Mouse (Mus musculus): Measurements from ENCODE around the gene Hypk. TPM values are rescaled to one million over a fixed set of nuclear protein-coding genes. Genes with fewer than 3 reads are reported as not detected.
A peak's percentile ranks its signal among the peaks of the same experiment; 100 is the strongest.

Hypk gene
- polyA plus RNA-seq, 1 experiment from 2014 or later = 110 TPM

DNA sequence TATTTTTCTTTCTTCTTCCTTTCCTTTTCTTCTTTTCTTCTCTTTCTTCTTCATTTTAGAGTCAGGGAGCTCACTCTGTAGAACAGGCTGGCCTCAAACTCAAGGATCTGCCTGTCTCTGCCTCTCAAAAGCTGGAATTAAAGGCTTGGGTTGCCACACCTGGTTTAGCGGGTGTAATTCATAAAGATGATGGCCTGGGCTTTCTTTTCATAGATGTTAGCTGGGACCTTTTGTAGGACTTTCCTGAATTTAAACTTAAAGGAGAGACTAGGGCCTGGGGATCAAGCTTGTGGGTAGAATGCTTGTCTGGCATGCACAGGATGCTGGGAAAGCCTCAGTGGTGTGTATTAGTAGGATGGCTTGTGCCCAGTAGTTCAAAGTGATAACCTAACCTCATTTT is 8.9 kb upstream of the Hypk start, which contains the start of gene Ell3:
Gene Ell3, minus strand, starts transcription at position 101 of the 400 bp plus-strand sequence.
- WGBS = 81% methylated on average over 1 of the region's 1 CpGs
- no peak for ATAC-seq
- peaks cover 15% of the 10 kb centered on the region for H3K27me3 ChIP-seq (ENCODE audit: control insufficient read depth, insufficient read depth, low read depth, low read length)
- no peak within 1 kb of the TSS for H3K9ac ChIP-seq (ENCODE audit: low read depth, low read length)
- no peak within 1 kb of the TSS for H3K4me3 ChIP-seq (ENCODE audit: low read depth, low read length)
- H3K36me3 ChIP-seq (ENCODE audit: control insufficient read depth, insufficient read depth, low read length) = peaks cover 5% of the 10 kb centered on the region
- no peaks in the 10 kb centered on the region for H3K9me3 ChIP-seq (replicated peaks; ENCODE audit: control insufficient read depth, low read length, poor library complexity, severe bottlenecking)
- peaks cover 16% of the 10 kb centered on the region for H3K4me1 ChIP-seq (ENCODE audit: control insufficient read depth, insufficient read depth, low read length)
- H3K4me2 ChIP-seq (ENCODE audit: low read length) = no peak within 1 kb of the TSS
- no peak within 1 kb of the TSS for H3K27ac ChIP-seq (ENCODE audit: low read length)

DNA sequence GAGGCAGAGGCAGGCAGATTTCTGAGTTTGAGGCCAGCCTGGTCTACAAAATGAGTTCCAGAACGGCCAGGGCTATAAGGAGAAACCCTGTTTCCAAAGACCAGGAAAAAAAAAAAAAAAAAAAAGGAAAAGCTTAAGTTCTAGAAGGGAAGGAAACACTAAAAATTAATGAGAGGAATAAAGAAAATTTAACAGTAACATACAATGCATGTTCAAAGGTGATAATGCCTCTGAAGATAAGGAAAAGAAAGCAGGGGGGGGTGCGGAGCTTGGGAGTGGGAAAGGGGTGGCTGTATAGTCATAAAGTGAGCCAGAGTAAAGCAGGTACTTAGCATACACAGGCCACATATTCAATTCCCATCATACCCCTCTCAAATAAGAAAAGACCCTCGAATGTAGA is 8.0 kb upstream of the Hypk start:
- H3K4me2 ChIP-seq (ENCODE audit: low read length) = no peak overlapping the region
- no peak overlapping the region for H3K4me3 ChIP-seq (ENCODE audit: low read depth, low read length)
- WGBS = 95% methylated on average over 3 of the region's 3 CpGs
- H3K9me3 ChIP-seq (replicated peaks; ENCODE audit: control insufficient read depth, low read length, poor library complexity, severe bottlenecking) = no peaks in the 10 kb centered on the region
- no peak for ATAC-seq
- H3K36me3 ChIP-seq (ENCODE audit: control insufficient read depth, insufficient read depth, low read length) = no peaks in the 10 kb centered on the region
- H3K9ac ChIP-seq (ENCODE audit: low read depth, low read length) = no peak overlapping the region
- H3K27me3 ChIP-seq (ENCODE audit: control insufficient read depth, insufficient read depth, low read depth, low read length) = peaks cover 15% of the 10 kb centered on the region
- no peak overlapping the region for H3K27ac ChIP-seq (ENCODE audit: low read length)
- peaks cover 17% of the 10 kb centered on the region for H3K4me1 ChIP-seq (ENCODE audit: control insufficient read depth, insufficient read depth, low read length)

- no peak for ATAC-seq
- Histone ChIP-seq H3K4me2 (ENCODE audit: low read length) (no peak overlapping the region), H3K4me3 (ENCODE audit: low read depth, low read length) (no peak overlapping the region), H3K9me3 (replicated peaks; ENCODE audit: control insufficient read depth, low read length, poor library complexity, severe bottlenecking) (no peaks in the 10 kb centered on the region), H3K9ac (ENCODE audit: low read depth, low read length) (no peak overlapping the region), H3K4me1 (ENCODE audit: control insufficient read depth, insufficient read depth, low read length) (peaks cover 28% of the 10 kb centered on the region), H3K27ac (ENCODE audit: low read length) (no peak overlapping the region), H3K36me3 (ENCODE audit: control insufficient read depth, insufficient read depth, low read length) (no peaks in the 10 kb centered on the region), H3K27me3 (ENCODE audit: control insufficient read depth, insufficient read depth, low read depth, low read length) (peaks cover 7% of the 10 kb centered on the region; the same call in 1 of the 2 replicates)
- 76% methylated on average over 4 of the region's 4 CpGs for WGBS
Measured at GRCm38 (mm10) chr2:121446506-121446905, 6.6 kb upstream of the Hypk start.

DNA sequence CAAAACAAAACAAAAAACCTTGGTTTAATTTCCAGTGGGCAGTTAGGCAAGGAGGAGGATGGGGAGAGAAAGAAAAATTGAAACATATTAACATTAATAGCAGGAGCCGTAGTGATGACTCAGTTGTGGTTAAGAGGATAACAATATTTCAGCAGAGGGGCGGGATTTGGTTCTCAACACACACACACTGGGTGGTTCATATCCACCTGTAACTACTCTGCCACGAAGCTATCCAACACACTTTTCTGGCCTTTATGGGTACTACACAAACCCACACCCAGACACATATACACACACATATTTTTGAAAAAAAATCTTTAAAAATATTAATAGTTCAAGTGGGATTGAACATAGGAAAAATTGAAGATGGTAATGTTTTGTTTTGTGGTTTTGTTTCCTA is 6.1 kb upstream of the Hypk start:
- Histone ChIP-seq H3K36me3 (ENCODE audit: control insufficient read depth, insufficient read depth, low read length) (no peaks in the 10 kb centered on the region), H3K9ac (ENCODE audit: low read depth, low read length) (no peak overlapping the region), H3K4me3 (ENCODE audit: low read depth, low read length) (no peak overlapping the region), H3K4me1 (ENCODE audit: control insufficient read depth, insufficient read depth, low read length) (peaks cover 28% of the 10 kb centered on the region), H3K9me3 (replicated peaks; ENCODE audit: control insufficient read depth, low read length, poor library complexity, severe bottlenecking) (no peaks in the 10 kb centered on the region), H3K4me2 (ENCODE audit: low read length) (no peak overlapping the region), H3K27me3 (ENCODE audit: control insufficient read depth, insufficient read depth, low read depth, low read length) (peaks cover 4% of the 10 kb centered on the region; the same call in 1 of the 2 replicates), H3K27ac (ENCODE audit: low read length) (no peak overlapping the region)
- WGBS = 93% methylated on average over 3 of the region's 3 CpGs
- ATAC-seq = no peak

DNA sequence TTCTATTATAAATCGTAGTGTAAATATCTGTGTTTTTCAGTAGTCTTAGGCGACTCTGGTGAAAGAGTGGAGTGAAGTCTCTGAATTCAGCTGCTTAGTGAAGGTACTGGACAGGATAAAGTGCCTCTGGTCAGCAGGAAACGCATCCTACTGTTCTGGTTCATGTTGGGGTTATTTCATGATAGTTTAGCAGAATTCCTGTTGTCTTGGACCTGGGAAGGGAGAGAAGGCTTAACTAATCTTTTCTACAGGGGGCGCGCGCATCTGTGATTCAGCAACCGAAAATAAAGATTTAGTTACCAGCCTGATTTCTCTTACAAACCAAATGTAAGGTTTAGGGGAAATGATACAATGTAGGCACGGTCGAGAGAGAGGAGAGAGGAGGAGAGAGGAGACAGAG is 5.0 kb upstream of the Hypk start:
- no peak for ATAC-seq
- peak overlapping the region; percentile 84 for H3K4me2 ChIP-seq (ENCODE audit: low read length)
- WGBS = 14% methylated on average over 9 of the region's 9 CpGs
- H3K27me3 ChIP-seq (ENCODE audit: control insufficient read depth, insufficient read depth, low read depth, low read length) = no peaks in the 10 kb centered on the region
- H3K9me3 ChIP-seq (replicated peaks; ENCODE audit: control insufficient read depth, low read length, poor library complexity, severe bottlenecking) = no peaks in the 10 kb centered on the region
- peak overlapping the region; percentile 48; the same call in 1 of the 2 replicates for H3K9ac ChIP-seq (ENCODE audit: low read depth, low read length)
- H3K36me3 ChIP-seq (ENCODE audit: control insufficient read depth, insufficient read depth, low read length) = no peaks in the 10 kb centered on the region
- peak overlapping the region; percentile 75 for H3K27ac ChIP-seq (ENCODE audit: low read length)
- H3K4me3 ChIP-seq (ENCODE audit: low read depth, low read length) = peak overlapping the region; percentile 95
- peaks cover 22% of the 10 kb centered on the region for H3K4me1 ChIP-seq (ENCODE audit: control insufficient read depth, insufficient read depth, low read length)

DNA sequence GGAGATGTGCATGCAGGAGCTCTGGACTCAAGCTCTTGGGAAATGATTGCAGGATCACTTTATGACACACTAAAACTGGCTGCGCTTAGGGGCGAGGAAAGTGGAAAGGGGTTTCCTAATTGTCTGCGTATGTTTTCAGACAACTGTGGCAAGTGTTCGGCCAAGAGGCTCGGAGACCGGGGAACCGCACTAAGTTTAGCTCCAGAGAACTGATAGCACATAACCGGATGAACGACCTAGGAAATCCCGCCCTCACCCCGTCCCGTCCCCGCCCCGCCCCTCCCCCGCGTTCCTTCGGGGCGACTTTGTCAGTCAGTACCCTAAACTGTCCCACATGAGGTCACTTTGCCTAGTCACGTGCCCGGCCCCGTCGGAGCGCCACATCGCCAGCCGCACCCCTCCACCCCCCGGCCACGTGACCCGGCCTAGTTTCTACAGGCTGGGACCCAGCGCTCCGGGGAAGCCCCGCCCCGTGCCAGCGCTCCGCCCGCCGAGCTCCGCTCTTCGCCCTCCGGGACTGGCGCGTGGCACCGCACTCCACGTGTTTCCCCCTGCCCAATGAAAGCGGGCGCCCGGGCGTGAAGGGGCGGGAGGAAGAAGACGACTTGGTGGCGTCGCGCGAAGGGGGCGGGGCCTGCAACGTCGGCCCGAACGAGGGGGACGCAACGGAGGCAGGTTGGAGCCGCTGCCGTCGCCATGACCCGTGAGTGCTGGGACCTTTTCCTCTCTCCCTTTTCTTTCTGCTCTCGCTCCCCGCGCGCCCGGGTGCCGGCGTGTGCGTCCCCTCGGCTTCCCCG is 4.2 kb upstream of the Hypk start, which contains the start of gene Serf2:
Gene Serf2, plus strand, starts transcription at position 457 of the 797 bp plus-strand sequence.
- Histone ChIP-seq H3K4me2 (ENCODE audit: low read length) (peak within 1 kb of the TSS; percentile 97), H3K4me3 (ENCODE audit: low read depth, low read length) (peak within 1 kb of the TSS; percentile 95), H3K9ac (ENCODE audit: low read depth, low read length) (peak within 1 kb of the TSS; percentile 89), H3K9me3 (replicated peaks; ENCODE audit: control insufficient read depth, low read length, poor library complexity, severe bottlenecking) (no peaks in the 10 kb centered on the region), H3K4me1 (ENCODE audit: control insufficient read depth, insufficient read depth, low read length) (peaks cover 22% of the 10 kb centered on the region), H3K27me3 (ENCODE audit: control insufficient read depth, insufficient read depth, low read depth, low read length) (no peaks in the 10 kb centered on the region), H3K27ac (ENCODE audit: low read length) (peak within 1 kb of the TSS; percentile 93), H3K36me3 (ENCODE audit: control insufficient read depth, insufficient read depth, low read length) (no peaks in the 10 kb centered on the region)
- WGBS = under 1% methylated on average over 61 of the region's 74 CpGs
- peak; percentile 96 for ATAC-seq

DNA sequence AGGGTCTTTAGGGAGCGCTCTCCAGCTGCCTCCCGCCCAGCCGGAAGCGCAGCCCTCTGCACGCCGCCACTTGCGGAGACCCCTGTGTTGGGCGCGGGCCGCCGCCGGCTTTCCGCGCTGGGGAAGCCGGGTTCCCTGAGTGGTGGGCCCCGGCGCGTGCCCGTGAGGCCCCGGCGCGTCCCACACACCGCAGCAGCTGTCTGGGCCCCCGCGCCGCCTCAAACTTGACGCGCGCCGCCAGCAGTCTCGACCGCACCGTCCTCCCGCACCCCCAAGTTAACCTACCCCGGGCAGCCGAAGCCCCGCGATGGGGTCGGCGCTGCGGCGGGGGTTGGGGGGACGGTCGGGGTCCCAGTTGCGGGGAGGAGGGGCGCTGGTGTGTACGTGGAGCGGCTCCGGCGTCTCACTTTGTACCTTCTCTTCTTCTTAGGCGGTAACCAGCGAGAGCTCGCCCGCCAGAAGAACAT is 3.5 kb upstream of the Hypk start:
- Histone ChIP-seq H3K9me3 (replicated peaks; ENCODE audit: control insufficient read depth, low read length, poor library complexity, severe bottlenecking) (no peaks in the 10 kb centered on the region), H3K4me2 (ENCODE audit: low read length) (peak overlapping the region; percentile 97), H3K27ac (ENCODE audit: low read length) (peak overlapping the region; percentile 93), H3K4me3 (ENCODE audit: low read depth, low read length) (peak overlapping the region; percentile 95), H3K36me3 (ENCODE audit: control insufficient read depth, insufficient read depth, low read length) (no peaks in the 10 kb centered on the region), H3K9ac (ENCODE audit: low read depth, low read length) (peak overlapping the region; percentile 89), H3K4me1 (ENCODE audit: control insufficient read depth, insufficient read depth, low read length) (peaks cover 22% of the 10 kb centered on the region), H3K27me3 (ENCODE audit: control insufficient read depth, insufficient read depth, low read depth, low read length) (no peaks in the 10 kb centered on the region)
- ATAC-seq = peak; percentile 83
- WGBS = 0% methylated on average over 53 of the region's 54 CpGs

DNA sequence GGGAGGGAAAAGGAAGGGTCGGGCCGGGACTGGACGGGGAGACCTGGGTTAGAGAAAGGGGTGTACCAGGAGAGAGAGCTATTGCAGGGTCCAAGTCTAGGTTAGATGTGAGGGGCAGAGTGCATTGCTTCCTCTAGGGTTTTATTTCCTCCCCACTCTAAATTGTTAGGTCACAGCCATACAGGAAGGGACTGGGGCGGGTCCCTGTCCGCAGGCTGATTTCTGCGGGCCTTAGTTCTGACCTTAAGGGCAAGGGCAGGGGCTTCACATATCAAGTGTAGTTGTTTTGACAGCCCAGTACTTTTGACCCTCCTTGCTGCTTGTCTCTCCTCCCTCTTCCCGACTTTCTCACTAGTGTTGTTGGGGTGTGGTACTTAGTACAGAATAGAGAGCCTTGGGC is 3.0 kb upstream of the Hypk start:
- Histone ChIP-seq H3K36me3 (ENCODE audit: control insufficient read depth, insufficient read depth, low read length) (no peaks in the 10 kb centered on the region), H3K4me1 (ENCODE audit: control insufficient read depth, insufficient read depth, low read length) (peaks cover 22% of the 10 kb centered on the region), H3K9ac (ENCODE audit: low read depth, low read length) (peak overlapping the region; percentile 89), H3K9me3 (replicated peaks; ENCODE audit: control insufficient read depth, low read length, poor library complexity, severe bottlenecking) (no peaks in the 10 kb centered on the region), H3K4me3 (ENCODE audit: low read depth, low read length) (peak overlapping the region; percentile 95), H3K27ac (ENCODE audit: low read length) (peak overlapping the region; percentile 93), H3K27me3 (ENCODE audit: control insufficient read depth, insufficient read depth, low read depth, low read length) (no peaks in the 10 kb centered on the region), H3K4me2 (ENCODE audit: low read length) (peak overlapping the region; percentile 97)
- peak; percentile 15; the same call in 1 of the 2 replicates for ATAC-seq
- WGBS = 5% methylated on average over 7 of the region's 7 CpGs

DNA sequence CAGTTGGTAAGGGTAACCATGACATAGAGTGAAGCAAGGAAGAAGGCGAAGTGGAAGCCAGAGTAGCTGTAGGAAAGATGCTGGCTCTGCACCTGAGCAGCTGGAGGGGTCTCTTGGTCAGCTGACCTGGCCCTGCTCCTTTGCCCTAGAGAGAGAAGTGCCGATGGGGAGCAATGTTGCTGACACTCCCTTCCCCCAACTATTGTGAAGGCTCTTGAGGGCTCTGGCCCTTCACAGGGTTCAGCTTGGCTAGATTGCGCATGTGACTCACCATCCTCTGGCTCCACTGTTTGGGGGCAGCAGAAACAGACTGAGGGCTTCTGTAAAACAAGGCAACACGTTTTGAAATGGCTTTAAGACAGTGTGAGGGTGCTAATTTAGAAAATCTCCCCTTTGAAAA is 729 bp upstream of the Hypk start:
- Histone ChIP-seq H3K9me3 (replicated peaks; ENCODE audit: control insufficient read depth, low read length, poor library complexity, severe bottlenecking) (no peaks in the 10 kb centered on the region), H3K4me3 (ENCODE audit: low read depth, low read length) (no peak overlapping the region), H3K36me3 (ENCODE audit: control insufficient read depth, insufficient read depth, low read length) (no peaks in the 10 kb centered on the region), H3K4me1 (ENCODE audit: control insufficient read depth, insufficient read depth, low read length) (peaks cover 29% of the 10 kb centered on the region), H3K9ac (ENCODE audit: low read depth, low read length) (no peak overlapping the region), H3K27ac (ENCODE audit: low read length) (no peak overlapping the region), H3K27me3 (ENCODE audit: control insufficient read depth, insufficient read depth, low read depth, low read length) (no peaks in the 10 kb centered on the region), H3K4me2 (ENCODE audit: low read length) (no peak overlapping the region)
- ATAC-seq = no peak
- 83% methylated on average over 4 of the region's 4 CpGs for WGBS

All from midbrain, embryonic 16.5 days (tissue).